Mouse (Mus musculus) cortical plate, adult 2 months (tissue): ENCODE results near the gene Hsdl2.

ENCODE experiments used
- CTCF ChIP-seq: fragments of 200-500 bp; IDR thresholded peaks from 2 replicates; pipeline ENCODE4 v1.5.1; 2011; ENCODE audit warnings: mild to moderate bottlenecking, control low read depth, low read length; ENCODE audit not compliant: insufficient read depth; ENCODE audit errors: extremely low read depth
- POLR2A ChIP-seq: fragments of 200-500 bp; IDR thresholded peaks from 2 replicates; pipeline ENCODE4 v1.6.1; 2011; ENCODE audit warnings: mild to moderate bottlenecking, low read length, control low read depth; ENCODE audit not compliant: insufficient read depth; ENCODE audit errors: extremely low read depth

DNA sequence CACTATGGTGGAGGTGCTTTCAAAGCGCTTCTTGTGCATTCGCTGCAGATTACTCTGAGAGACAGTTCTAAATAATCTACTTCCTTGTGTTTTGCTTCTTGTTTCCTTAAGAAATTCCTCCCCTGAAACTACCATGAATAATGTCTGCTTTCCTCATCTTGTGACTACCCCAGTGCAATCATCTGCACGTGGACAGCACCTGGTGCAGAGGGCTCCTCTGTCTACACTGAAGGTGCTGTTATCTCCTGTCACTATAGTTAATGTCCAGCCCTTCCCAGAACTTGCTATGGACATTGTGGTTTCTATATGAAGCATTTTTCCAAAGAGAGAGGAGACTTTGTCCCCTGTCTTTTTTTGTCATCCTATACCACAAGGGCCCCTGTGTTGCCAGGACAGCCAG is 27.8 kb upstream of the Hsdl2 start:
- TF ChIP-seq CTCF (no peak), POLR2A (no peak)
